Mouse (Mus musculus) megakaryocyte progenitor cell, adult 5-6 weeks (primary cell): ENCODE results near the gene Ccl22. TPM values are rescaled to one million over a fixed set of nuclear protein-coding genes. Genes with fewer than 3 reads are reported as not detected.

Experiments
- ATAC-seq: replicated peaks from 2 replicates; pipeline ENCODE4 v1.8.0; 2016; ENCODE audit warnings: mild to moderate bottlenecking, moderate TSS enrichment, inconsistent platforms; ENCODE audit not compliant: poor library complexity
- total RNA-seq, 2 experiments: library from RNA; stranded (forward) in 1 of 2; stranded (reverse) in 1 of 2; fragments of 157-497, 149-512 nt in 1 of 2; fragments of 200-1000 nt in 1 of 2; gene quantifications; 2 replicates each; pipeline versions ENCODE4 v1.2.3 to v1.2.4; 2015 to 2017

Ccl22 gene
- total RNA-seq, 2 experiments from 2014 or later, result not detected

GRCm38 (mm10) chr8:94778036-94778435 is 32.6 kb downstream of the Ccl22 start:
- ATAC-seq, result no peak

GRCm38 (mm10) chr8:94778473-94778872 is 33.1 kb downstream of the Ccl22 start:
- ATAC-seq, result peak; percentile 38; the same call in 1 of the 2 replicates

GRCm38 (mm10) chr8:94778895-94779533 is 33.6 kb downstream of the Ccl22 start:
- peak; percentile 79 for ATAC-seq

GRCm38 (mm10) chr8:94779534-94780294 is 34.3 kb downstream of the Ccl22 start:
- ATAC-seq, result no peak

GRCm38 (mm10) chr8:94780491-94781154 is 35.2 kb downstream of the Ccl22 start:
- ATAC-seq, result no peak

- no peak for ATAC-seq
These were observed 35.9 kb downstream of the Ccl22 start for GRCm38 (mm10) chr8:94781155-94781837.

GRCm38 (mm10) chr8:94781838-94782235 is 36.4 kb downstream of the Ccl22 start:
- no peak for ATAC-seq

- ATAC-seq, result no peak
These were observed 38.5 kb downstream of the Ccl22 start for GRCm38 (mm10) chr8:94783890-94784289.

- peak; percentile 57 for ATAC-seq
These were observed 40.0 kb downstream of the Ccl22 start for GRCm38 (mm10) chr8:94785247-94785985.

GRCm38 (mm10) chr8:94785995-94786595 is 40.7 kb downstream of the Ccl22 start:
- ATAC-seq, result no peak

GRCm38 (mm10) chr8:94787524-94788501 is 42.4 kb downstream of the Ccl22 start:
- peak; percentile 92 for ATAC-seq

- ATAC-seq, result no peak
These were observed 44.0 kb downstream of the Ccl22 start for GRCm38 (mm10) chr8:94789256-94789955.

- ATAC-seq, result no peak
These were observed 49.0 kb downstream of the Ccl22 start for GRCm38 (mm10) chr8:94794368-94794767.

GRCm38 (mm10) chr8:94794782-94795181 is 49.4 kb downstream of the Ccl22 start:
- peak; percentile 77 for ATAC-seq

GRCm38 (mm10) chr8:94800278-94800968 is 55.0 kb downstream of the Ccl22 start:
- ATAC-seq, result peak; percentile 60
